Comparison of ENCODE assay signal across 26 mouse cellular contexts in genomic region chr14:76068296-76068695, GRCm38 (mm10). TPM values are rescaled to one million over a fixed set of nuclear protein-coding genes. Genes with fewer than 3 reads are reported as not detected.
DNase-seq lines count a peak whose midpoint lies in the region; ATAC-seq lines count a peak whose summit lies in the region.
"Had no signal": no experiment of that assay in that cellular context is flagged by ENCODE, and none has a peak within 500 bp of the region (broad histone marks: within the 10 kb centered on the region; RNA-seq: fewer than 3 reads in every experiment).

No protein-coding gene starts in this region.

- ATAC-seq in midbrain, embryonic 13.5 days, result no peak
- no peak for ATAC-seq in midbrain, embryonic 11.5 days (ENCODE audit: low FRiP score)
- no peak for ATAC-seq in neural tube, embryonic 13.5 days (ENCODE audit: low read depth)
- ATAC-seq in neural tube, embryonic 15.5 days (ENCODE audit: low FRiP score), result no peak
- ATAC-seq in limb, embryonic 12.5 days (ENCODE audit: insufficient number of reproducible peaks, insufficient read depth, low FRiP score, low TSS enrichment, low read depth), result no peak
- ATAC-seq: forebrain, embryonic 15.5 days; Patski had no signal

- WGBS in midbrain, embryonic 13.5 days, result 71% methylated on average over 4 of the region's 4 CpGs
- WGBS in midbrain, embryonic 11.5 days, result 75% methylated on average over 4 of the region's 4 CpGs
- WGBS in neural tube, embryonic 13.5 days, result 56% methylated on average over 4 of the region's 4 CpGs
- 45% methylated on average over 4 of the region's 4 CpGs for WGBS in neural tube, embryonic 15.5 days
- 13% methylated on average over 4 of the region's 4 CpGs for WGBS in large intestine, adult 2 months
- WGBS in limb, embryonic 12.5 days, result 65% methylated on average over 4 of the region's 4 CpGs

- H3K27ac ChIP-seq in midbrain, embryonic 13.5 days, result peak overlapping the region; percentile 56; the same call in 1 of the 2 replicates
- no peak overlapping the region for H3K27ac ChIP-seq in midbrain, embryonic 11.5 days (ENCODE audit: low read depth, low read length)
- peak overlapping the region; percentile 79 for H3K27ac ChIP-seq in neural tube, embryonic 13.5 days (replicated peaks)
- H3K27ac ChIP-seq in neural tube, embryonic 15.5 days (replicated peaks), result no peak overlapping the region
- peak overlapping the region; percentile 74; the same call in 1 of the 2 replicates for H3K27ac ChIP-seq in limb, embryonic 12.5 days
- H3K27ac ChIP-seq: embryonic facial prominence, embryonic 10.5 days; embryonic facial prominence, embryonic 13.5 days; forebrain, embryonic 12.5 days; forebrain, embryonic 15.5 days; heart, embryonic 15.5 days had no signal

- H3K36me3 ChIP-seq in midbrain, embryonic 13.5 days, result no peaks in the 10 kb centered on the region
- no peaks in the 10 kb centered on the region for H3K36me3 ChIP-seq in midbrain, embryonic 11.5 days (ENCODE audit: control insufficient read depth, insufficient read depth, low read length)
- H3K36me3 ChIP-seq in neural tube, embryonic 13.5 days, result no peaks in the 10 kb centered on the region
- H3K36me3 ChIP-seq in neural tube, embryonic 15.5 days, result no peaks in the 10 kb centered on the region
- no peaks in the 10 kb centered on the region for H3K36me3 ChIP-seq in limb, embryonic 12.5 days
- H3K36me3 ChIP-seq: embryonic facial prominence, embryonic 10.5 days; embryonic facial prominence, embryonic 13.5 days; forebrain, embryonic 12.5 days; forebrain, embryonic 15.5 days; heart, embryonic 12.5 days; heart, embryonic 15.5 days; hindbrain, embryonic 10.5 days had no signal

- H3K4me3 ChIP-seq in midbrain, embryonic 13.5 days (replicated peaks), result no peak overlapping the region
- H3K4me3 ChIP-seq in midbrain, embryonic 11.5 days (ENCODE audit: low read depth, low read length), result no peak overlapping the region
- no peak overlapping the region for H3K4me3 ChIP-seq in neural tube, embryonic 13.5 days
- no peak overlapping the region for H3K4me3 ChIP-seq in neural tube, embryonic 15.5 days (replicated peaks)
- no peak overlapping the region for H3K4me3 ChIP-seq in limb, embryonic 12.5 days (replicated peaks)
- H3K4me3 ChIP-seq: embryonic facial prominence, embryonic 10.5 days; embryonic facial prominence, embryonic 13.5 days; erythroblast, embryonic 14.5 days; forebrain, embryonic 12.5 days; forebrain, embryonic 15.5 days; heart, embryonic 12.5 days; heart, embryonic 15.5 days; hindbrain, embryonic 10.5 days had no signal

- no peak for DNase-seq in midbrain, embryonic 11.5 days (ENCODE audit: low spot score, missing footprints)
- peak; percentile 64 for DNase-seq in large intestine, adult 2 months (ENCODE audit: low read depth, low spot score)
- no peak for DNase-seq in thymus, adult 18-20 months
- DNase-seq in embryo, embryonic 9.5 days (ENCODE audit: extremely low spot score), result no peak
- DNase-seq: adrenal gland, postnatal 10 days; adrenal gland, postnatal 36 days; cerebellum, adult 18-20 months; cerebellum, adult 9-10 months; cerebellum, postnatal 14 days; gastrocnemius, postnatal 36 days; heart, postnatal 10 days; heart, postnatal 36 days had no signal

- H3K9me3 ChIP-seq in midbrain, embryonic 13.5 days, result no peaks in the 10 kb centered on the region
- no peaks in the 10 kb centered on the region for H3K9me3 ChIP-seq in midbrain, embryonic 11.5 days (ENCODE audit: control insufficient read depth, low read length)
- H3K9me3 ChIP-seq in neural tube, embryonic 13.5 days, result no peaks in the 10 kb centered on the region
- H3K9me3 ChIP-seq in neural tube, embryonic 15.5 days (replicated peaks), result no peaks in the 10 kb centered on the region
- H3K9me3 ChIP-seq in limb, embryonic 12.5 days, result no peaks in the 10 kb centered on the region
- H3K9me3 ChIP-seq: embryonic facial prominence, embryonic 10.5 days; embryonic facial prominence, embryonic 13.5 days; forebrain, embryonic 12.5 days; forebrain, embryonic 15.5 days; heart, embryonic 12.5 days; heart, embryonic 15.5 days; hindbrain, embryonic 10.5 days had no signal

- H3K4me2 ChIP-seq in midbrain, embryonic 13.5 days (replicated peaks), result no peak overlapping the region
- H3K4me2 ChIP-seq in midbrain, embryonic 11.5 days, result no peak overlapping the region
- no peak overlapping the region for H3K4me2 ChIP-seq in neural tube, embryonic 13.5 days
- H3K4me2 ChIP-seq in neural tube, embryonic 15.5 days, result no peak overlapping the region
- H3K4me2 ChIP-seq in limb, embryonic 12.5 days, result no peak overlapping the region
- H3K4me2 ChIP-seq: embryonic facial prominence, embryonic 13.5 days; forebrain, embryonic 12.5 days; forebrain, embryonic 15.5 days; heart, embryonic 12.5 days; heart, embryonic 15.5 days; hindbrain, embryonic 14.5 days had no signal

- no peaks in the 10 kb centered on the region for H3K27me3 ChIP-seq in midbrain, embryonic 13.5 days
- H3K27me3 ChIP-seq in midbrain, embryonic 11.5 days (ENCODE audit: control insufficient read depth, insufficient read depth, low read length), result no peaks in the 10 kb centered on the region
- H3K27me3 ChIP-seq in neural tube, embryonic 13.5 days, result no peaks in the 10 kb centered on the region
- H3K27me3 ChIP-seq in neural tube, embryonic 15.5 days (replicated peaks), result no peaks in the 10 kb centered on the region
- H3K27me3 ChIP-seq in limb, embryonic 12.5 days, result no peaks in the 10 kb centered on the region
- H3K27me3 ChIP-seq: embryonic facial prominence, embryonic 13.5 days; forebrain, embryonic 12.5 days; forebrain, embryonic 15.5 days; heart, embryonic 12.5 days; heart, embryonic 15.5 days had no signal

- H3K4me1 ChIP-seq in midbrain, embryonic 13.5 days (replicated peaks), result peaks cover 8% of the 10 kb centered on the region; the same call in 1 of the 2 replicates
- no peaks in the 10 kb centered on the region for H3K4me1 ChIP-seq in midbrain, embryonic 11.5 days (ENCODE audit: control insufficient read depth, insufficient read depth, low read length)
- H3K4me1 ChIP-seq in neural tube, embryonic 13.5 days (replicated peaks), result peaks cover 19% of the 10 kb centered on the region
- H3K4me1 ChIP-seq in neural tube, embryonic 15.5 days, result peaks cover 9% of the 10 kb centered on the region; the same call in 1 of the 2 replicates
- H3K4me1 ChIP-seq in limb, embryonic 12.5 days (replicated peaks), result peaks cover 27% of the 10 kb centered on the region
- H3K4me1 ChIP-seq: embryonic facial prominence, embryonic 10.5 days; embryonic facial prominence, embryonic 13.5 days; forebrain, embryonic 12.5 days; forebrain, embryonic 15.5 days; heart, embryonic 12.5 days; heart, embryonic 15.5 days; hindbrain, embryonic 10.5 days had no signal

- no peak overlapping the region for H3K9ac ChIP-seq in midbrain, embryonic 13.5 days (replicated peaks)
- no peak overlapping the region for H3K9ac ChIP-seq in midbrain, embryonic 11.5 days (ENCODE audit: low read length)
- H3K9ac ChIP-seq in neural tube, embryonic 13.5 days, result no peak overlapping the region
- no peak overlapping the region for H3K9ac ChIP-seq in neural tube, embryonic 15.5 days (replicated peaks)
- H3K9ac ChIP-seq in limb, embryonic 12.5 days (replicated peaks), result no peak overlapping the region
- H3K9ac ChIP-seq: embryonic facial prominence, embryonic 13.5 days; forebrain, embryonic 12.5 days; forebrain, embryonic 15.5 days; heart, embryonic 12.5 days; heart, embryonic 15.5 days; hindbrain, embryonic 14.5 days had no signal

RNA-seq across cellular contexts. Expression of gene Gpalpp1, which starts 42.3 kb away (rescaled TPM):
- polyA plus RNA-seq in midbrain, embryonic 13.5 days (2015; fragmentation: Nextera tagmentation; extraction: Ambion mirVana), result 15.3 and 15.6 TPM in 2 replicates
- polyA plus RNA-seq in midbrain, embryonic 11.5 days (2014; fragmentation: Nextera tagmentation; extraction: Ambion mirVana), result 19.9 and 21.2 TPM in 2 replicates
- polyA plus RNA-seq in neural tube, embryonic 13.5 days (2015; fragmentation: Nextera tagmentation; extraction: Ambion mirVana), result 12.2 and 12.5 TPM in 2 replicates
- 9.5 and 10.0 TPM in 2 replicates for polyA plus RNA-seq in neural tube, embryonic 15.5 days (2015; fragmentation: Nextera tagmentation; extraction: Ambion mirVana)
- polyA plus RNA-seq in large intestine, adult 2 months (2012; rRNA removed), result 3.3 and 4.0 TPM in 2 replicates
- polyA plus RNA-seq in limb, embryonic 12.5 days (2016; fragmentation: Nextera tagmentation; extraction: Ambion mirVana), result 13.2 and 16.2 TPM in 2 replicates

RNA-seq across cellular contexts. Expression of gene Nufip1, which starts 42.4 kb away (rescaled TPM):
- polyA plus RNA-seq in midbrain, embryonic 13.5 days (2015; fragmentation: Nextera tagmentation; extraction: Ambion mirVana), result 13.7 and 14.9 TPM in 2 replicates
- polyA plus RNA-seq in midbrain, embryonic 11.5 days (2014; fragmentation: Nextera tagmentation; extraction: Ambion mirVana), result 19.2 and 19.3 TPM in 2 replicates
- 13.3 and 14.3 TPM in 2 replicates for polyA plus RNA-seq in neural tube, embryonic 13.5 days (2015; fragmentation: Nextera tagmentation; extraction: Ambion mirVana)
- polyA plus RNA-seq in neural tube, embryonic 15.5 days (2015; fragmentation: Nextera tagmentation; extraction: Ambion mirVana), result 12.1 and 14.1 TPM in 2 replicates
- polyA plus RNA-seq in large intestine, adult 2 months (2012; rRNA removed), result 2.1 and 2.9 TPM in 2 replicates
- 19.4 and 19.9 TPM in 2 replicates for polyA plus RNA-seq in limb, embryonic 12.5 days (2016; fragmentation: Nextera tagmentation; extraction: Ambion mirVana)

RNA-seq across cellular contexts. Expression of gene Gtf2f2, which starts 57.6 kb away (rescaled TPM):
- polyA plus RNA-seq in midbrain, embryonic 13.5 days (2015; fragmentation: Nextera tagmentation; extraction: Ambion mirVana), result 42.7 and 44.0 TPM in 2 replicates
- polyA plus RNA-seq in midbrain, embryonic 11.5 days (2014; fragmentation: Nextera tagmentation; extraction: Ambion mirVana), result 59.3 and 66.7 TPM in 2 replicates
- 40.1 and 43.1 TPM in 2 replicates for polyA plus RNA-seq in neural tube, embryonic 13.5 days (2015; fragmentation: Nextera tagmentation; extraction: Ambion mirVana)
- polyA plus RNA-seq in neural tube, embryonic 15.5 days (2015; fragmentation: Nextera tagmentation; extraction: Ambion mirVana), result 37.1 and 37.4 TPM in 2 replicates
- 3.9 and 4.1 TPM in 2 replicates for polyA plus RNA-seq in large intestine, adult 2 months (2012; rRNA removed)
- 52.5 and 52.8 TPM in 2 replicates for polyA plus RNA-seq in limb, embryonic 12.5 days (2016; fragmentation: Nextera tagmentation; extraction: Ambion mirVana)

Comparison
In these comparisons a context has a peak if more than half of its experiments do, and no peak if none do; other contexts are left out.
1. H3K27ac ChIP-seq: peak in midbrain, embryonic 13.5 days (single experiment), neural tube, embryonic 13.5 days (single experiment) and limb, embryonic 12.5 days (single experiment); none in midbrain, embryonic 11.5 days (single experiment) and neural tube, embryonic 15.5 days (single experiment).